Mouse (Mus musculus): ENCODE measurements at regions not wholly inside any gene's neighbourhood (a gene's known extent, or its start where the extent isn't known, plus 50 kb on each side); places are given as distances from the start of the nearest gene placed in this dataset.

DNA sequence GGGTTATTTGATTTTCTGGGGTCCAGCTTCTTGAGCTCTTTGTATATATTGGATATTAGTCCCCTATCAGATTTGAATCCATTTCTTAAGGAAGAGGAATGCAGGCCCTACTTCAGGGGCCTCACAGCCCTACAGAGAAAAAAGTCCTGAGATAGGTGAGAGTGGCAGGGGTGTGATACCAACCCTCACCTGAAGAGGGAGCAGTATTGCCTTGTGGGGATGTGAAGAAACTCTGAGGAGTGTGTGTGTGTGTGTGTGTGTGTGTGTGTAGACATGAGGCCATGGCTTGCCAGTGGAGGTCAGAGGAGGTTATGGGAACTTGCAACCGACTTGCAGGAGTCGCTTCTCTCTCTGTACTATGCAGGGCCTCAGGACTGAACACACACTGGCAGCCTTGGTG, 141.2 kb downstream of the Tex29 start:
- no peak for DNase-seq

DNA sequence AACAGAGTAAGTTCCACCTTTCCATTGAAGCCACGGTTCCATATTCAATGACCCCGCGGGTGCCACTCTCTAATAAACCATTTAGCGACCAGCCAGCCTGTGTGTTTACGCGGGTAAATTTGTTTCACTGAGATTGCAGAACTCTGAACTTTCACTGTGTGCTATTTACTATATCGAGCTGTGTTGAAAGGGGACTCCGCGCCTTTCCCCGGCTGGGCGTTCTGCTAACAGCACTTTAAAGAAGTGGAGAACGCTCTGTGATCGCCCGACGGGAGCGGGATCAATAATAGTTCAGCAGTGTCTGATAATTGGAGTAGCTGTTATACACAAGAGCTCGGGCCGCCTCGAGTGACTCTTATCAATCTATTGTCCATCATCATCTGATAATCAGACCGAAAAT, 149.8 kb downstream of the Tex29 start:
- no peak for DNase-seq

DNA sequence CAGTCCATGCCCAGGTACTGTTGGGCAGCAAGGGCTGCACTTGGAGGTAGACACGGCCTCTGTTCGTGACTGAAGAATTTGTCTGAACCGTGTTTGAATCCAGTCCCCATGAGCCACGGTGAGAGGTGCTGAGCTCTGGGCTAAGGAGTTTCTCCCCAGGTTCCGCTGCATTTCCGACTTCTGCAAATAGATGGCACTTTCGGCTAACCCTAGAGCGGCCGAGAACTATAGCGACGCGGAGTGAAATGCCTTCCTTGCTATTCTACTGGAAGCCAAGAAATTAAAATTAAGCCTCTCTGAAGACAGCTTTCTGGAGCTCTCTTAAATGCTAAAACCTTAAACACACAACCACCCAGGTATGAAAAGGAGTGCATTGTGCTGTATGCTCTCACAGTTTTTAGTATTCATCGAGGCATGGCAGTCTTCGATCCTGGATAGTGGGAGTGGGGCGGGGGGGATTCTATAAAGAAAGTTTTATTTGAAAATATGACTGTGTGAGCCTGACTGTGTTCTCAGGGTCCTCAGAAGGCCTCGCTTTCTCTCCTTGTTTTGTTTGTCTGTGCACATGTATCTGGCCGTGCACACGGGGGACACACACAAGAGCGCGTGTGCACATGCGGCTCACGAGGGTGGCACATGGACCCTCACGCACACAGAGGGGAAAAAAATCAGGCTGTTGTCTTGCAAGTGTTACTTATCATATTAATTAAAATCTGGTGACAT, 159.6 kb downstream of the Tex29 start:
- DNase-seq, result no peak

- no peak for DNase-seq
Measured at GRCm38 (mm10) chr8:12000459-12000789, 160.2 kb downstream of the Tex29 start.

- DNase-seq, result no peak
Measured at GRCm38 (mm10) chr8:12004241-12004640, 164.0 kb downstream of the Tex29 start.

GRCm38 (mm10) chr8:12012769-12013168, 172.5 kb downstream of the Tex29 start:
- no peak for DNase-seq

GRCm38 (mm10) chr8:12017750-12018149, 177.5 kb downstream of the Tex29 start:
- no peak for DNase-seq

- DNase-seq, result no peak
Measured at GRCm38 (mm10) chr8:12019272-12019671, 179.0 kb downstream of the Tex29 start.

DNA sequence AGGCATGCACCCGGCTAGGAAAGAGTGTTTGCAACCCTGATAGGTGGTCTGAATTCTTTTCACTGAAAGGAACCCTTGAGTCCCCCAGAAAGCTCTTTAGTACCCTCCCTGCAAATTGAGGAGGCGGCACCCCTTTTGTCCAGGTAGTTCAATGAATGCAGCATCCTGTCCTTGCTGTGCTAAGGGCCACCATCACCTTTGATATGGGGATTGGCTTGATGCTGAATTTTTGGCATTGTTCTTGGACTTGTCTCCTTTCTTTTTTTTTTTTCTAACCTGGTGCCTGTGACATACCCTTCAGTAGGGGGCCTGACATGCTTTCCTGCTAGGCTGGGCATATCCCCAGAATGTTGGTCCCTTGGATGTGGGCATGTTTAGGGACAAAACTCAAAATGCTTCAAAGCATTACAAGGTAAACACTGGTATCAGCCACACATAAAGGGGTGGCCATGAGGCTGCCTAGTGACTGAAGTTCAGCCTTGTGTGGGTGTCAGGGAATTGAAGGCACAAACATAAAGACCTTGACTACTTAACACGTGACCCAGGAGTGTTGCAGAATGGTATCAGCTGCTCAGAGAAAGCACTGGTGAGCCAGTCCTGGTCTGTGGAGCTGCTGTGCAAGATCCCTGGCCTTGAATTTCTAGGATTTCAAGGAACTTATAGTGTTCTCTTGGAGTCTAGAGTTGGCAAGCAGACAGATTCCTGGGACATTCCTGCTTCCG, 183.6 kb downstream of the Tex29 start:
- DNase-seq, result no peak

- no peak for DNase-seq
Measured at GRCm38 (mm10) chr8:12030363-12031116, 190.3 kb downstream of the Tex29 start.

DNA sequence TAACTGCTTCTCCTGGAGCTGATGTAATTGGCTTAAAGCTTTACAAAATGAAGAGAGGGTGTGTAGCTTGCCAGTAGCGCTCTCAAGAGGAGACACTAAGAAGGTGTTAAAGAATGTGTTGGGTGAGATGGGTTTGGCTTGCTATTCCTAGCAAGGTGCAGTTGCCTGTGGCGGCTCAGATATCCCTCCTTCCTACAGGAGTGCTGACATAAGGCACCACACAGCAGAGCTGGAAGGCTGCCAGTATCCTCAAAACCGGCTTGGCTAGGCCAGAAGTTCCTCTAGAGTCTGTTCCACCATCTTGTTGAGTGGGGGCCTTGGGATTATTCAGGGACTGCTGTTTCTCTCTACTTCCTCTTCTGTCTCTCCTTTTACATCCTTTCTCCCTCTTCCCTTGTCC, 191.5 kb downstream of the Tex29 start:
- no peak for DNase-seq

DNA sequence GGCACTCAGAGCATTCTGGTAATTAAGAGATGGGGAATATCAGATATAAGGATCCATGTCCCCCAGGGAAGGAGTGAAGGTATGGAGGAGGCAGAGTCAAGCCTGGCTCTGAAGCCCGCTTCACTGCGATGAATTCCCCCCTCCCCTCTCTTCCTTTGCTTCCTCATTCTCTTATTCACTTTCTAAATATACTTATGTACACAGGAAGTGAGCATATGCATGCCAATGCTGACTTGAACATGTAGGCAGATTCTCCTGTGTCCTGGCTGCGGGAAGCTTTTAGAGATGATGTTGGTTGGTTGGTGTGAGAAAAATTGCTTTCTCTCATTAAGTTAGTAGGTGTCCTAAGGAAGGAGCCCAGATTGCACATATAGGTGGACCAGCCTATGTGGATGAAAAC, 192.1 kb downstream of the Tex29 start:
- DNase-seq, result no peak

DNA sequence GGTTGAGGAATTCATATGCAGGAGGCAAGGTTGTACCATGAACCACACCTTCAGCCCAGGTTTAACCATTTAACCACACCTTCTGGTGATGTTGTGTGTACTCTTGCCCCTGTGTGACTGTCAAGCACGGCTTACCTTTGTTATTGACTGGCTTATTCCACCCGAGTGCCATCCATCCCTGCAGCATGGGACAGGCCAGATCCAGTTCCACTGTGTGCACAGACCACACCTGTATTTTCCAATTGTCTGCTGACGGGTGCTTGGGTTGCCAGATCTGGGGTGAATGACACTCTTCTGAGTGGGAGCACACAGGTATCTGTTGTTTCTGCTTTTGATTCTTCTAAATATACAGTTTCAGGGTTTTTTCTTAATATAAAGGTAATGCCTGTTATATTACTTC, 196.1 kb downstream of the Tex29 start:
- DNase-seq, result no peak

- no peak for DNase-seq
Measured at GRCm38 (mm10) chr8:12040924-12041323, 200.7 kb downstream of the Tex29 start.

- DNase-seq, result no peak
Measured at GRCm38 (mm10) chr8:12041662-12042061, 201.4 kb downstream of the Tex29 start.

GRCm38 (mm10) chr8:12050841-12051240, 210.6 kb downstream of the Tex29 start:
- no peak for DNase-seq

- no peak for DNase-seq
Measured at GRCm38 (mm10) chr8:12051357-12051756, 211.1 kb downstream of the Tex29 start.

- no peak for DNase-seq
Measured at GRCm38 (mm10) chr8:12055931-12056330, 215.7 kb downstream of the Tex29 start.

GRCm38 (mm10) chr8:12061237-12061636, 217.4 kb upstream of the A230072I06Rik start:
- no peak for DNase-seq

GRCm38 (mm10) chr8:12062710-12063109, 215.9 kb upstream of the A230072I06Rik start:
- no peak for DNase-seq

GRCm38 (mm10) chr8:12064664-12065063, 214.0 kb upstream of the A230072I06Rik start:
- DNase-seq, result no peak

GRCm38 (mm10) chr8:12066454-12066853, 212.2 kb upstream of the A230072I06Rik start:
- DNase-seq, result no peak

DNA sequence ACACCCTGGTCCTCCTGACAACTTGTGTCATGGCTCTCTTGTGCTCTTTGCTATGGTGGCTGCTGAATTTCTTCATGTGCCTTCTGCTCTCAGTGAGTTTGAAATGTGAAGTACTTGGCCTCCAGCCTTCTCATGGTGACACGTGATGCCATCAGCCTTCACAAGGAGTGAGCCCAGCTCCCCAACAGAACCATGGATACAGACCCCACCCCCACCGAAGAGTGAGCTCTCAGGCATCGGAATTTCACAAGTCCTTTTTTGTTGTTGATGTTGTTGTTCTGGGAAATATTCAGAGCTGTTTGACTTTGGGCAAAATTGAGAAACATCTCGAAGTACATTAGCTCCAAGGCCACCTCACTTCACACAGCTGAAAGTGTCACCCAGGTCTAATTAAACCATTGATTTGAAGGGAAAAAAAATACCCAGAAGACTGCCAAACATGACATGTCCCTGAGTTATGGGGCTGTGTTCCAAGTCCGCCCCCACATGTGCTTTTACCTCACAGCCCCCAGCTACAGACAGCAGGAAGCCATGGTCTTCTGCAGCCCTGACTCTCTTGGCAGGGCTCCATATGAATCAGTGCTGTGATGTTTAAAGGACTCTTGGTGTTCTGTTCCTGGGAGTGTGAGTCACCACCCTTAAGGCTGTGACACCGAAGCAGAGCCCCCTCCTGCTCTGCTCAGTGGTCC, 205.2 kb upstream of the A230072I06Rik start:
- DNase-seq, result no peak
